Mouse (Mus musculus): Measurements from ENCODE around the gene Rab29.
"Not testable (repeated sequence)": the region's sequence is repeated elsewhere in the genome, so short reads cannot be mapped to it uniquely, and the experiment has no call there.

The Rab29 gene

GRCm38 (mm10) chr1:131867093-131867945 lies at the start of gene Rab29:
Gene Rab29 (plus strand): TSS chr1:131867224.
- peak; percentile 80 to 90 for DNase-seq (ENCODE audit: low spot score in 2 of 2)

DNA sequence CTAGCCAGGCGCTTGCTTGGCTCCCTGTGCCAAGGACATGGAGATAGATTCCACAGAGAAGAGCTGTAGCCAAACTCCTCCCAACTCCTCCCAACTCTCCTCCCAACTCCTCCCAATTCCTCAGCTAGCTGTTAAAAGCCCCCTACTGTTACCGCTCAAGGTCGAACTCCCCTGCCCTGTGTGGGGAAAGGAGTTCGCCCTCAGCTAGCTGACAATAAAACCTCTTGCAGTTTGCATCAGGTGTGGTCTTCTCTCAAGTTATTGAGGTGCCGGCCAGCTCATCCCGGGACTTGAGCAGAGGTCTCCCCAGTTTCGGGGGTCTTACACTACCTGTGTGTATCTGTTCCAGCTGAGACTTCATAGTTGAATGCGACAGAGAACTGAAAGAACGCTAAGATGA lies 46.7 kb upstream of the Rab29 start:
- DNase-seq (ENCODE audit: low spot score in 2 of 2): not testable (repeated sequence)

DNA sequence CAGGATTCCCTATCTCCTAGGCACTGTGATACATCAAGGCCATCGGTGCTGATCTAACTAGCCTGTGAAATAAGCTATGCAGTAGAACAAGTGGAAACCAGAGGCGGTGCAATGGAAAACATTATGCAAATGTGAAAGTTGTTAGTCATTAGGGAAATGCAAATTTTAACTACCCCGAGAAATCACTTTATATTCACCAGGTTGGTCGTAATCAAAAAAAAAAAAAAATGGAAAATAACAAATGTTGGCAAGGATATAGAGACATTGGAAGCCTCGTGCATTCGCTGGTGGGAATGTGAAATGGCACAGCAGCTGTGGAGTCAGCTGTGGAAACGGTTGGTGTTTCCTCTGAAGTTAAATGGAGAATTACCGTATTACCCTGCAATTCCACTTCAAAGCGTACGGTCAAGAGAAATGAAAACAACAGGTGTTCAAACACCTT lies 46.1 kb upstream of the Rab29 start:
- peak in 1 of 2 experiments; percentile 10 for DNase-seq (ENCODE audit: low spot score in 2 of 2)

GRCm38 (mm10) chr1:131822292-131822691 lies 44.7 kb upstream of the Rab29 start:
- DNase-seq (ENCODE audit: low spot score in 2 of 2): no peak

- no peak for DNase-seq (ENCODE audit: low spot score in 2 of 2)
Measured at GRCm38 (mm10) chr1:131822856-131823492, 44.0 kb upstream of the Rab29 start.

GRCm38 (mm10) chr1:131823563-131823962 lies 43.5 kb upstream of the Rab29 start:
- no peak for DNase-seq (ENCODE audit: low spot score in 2 of 2)

DNA sequence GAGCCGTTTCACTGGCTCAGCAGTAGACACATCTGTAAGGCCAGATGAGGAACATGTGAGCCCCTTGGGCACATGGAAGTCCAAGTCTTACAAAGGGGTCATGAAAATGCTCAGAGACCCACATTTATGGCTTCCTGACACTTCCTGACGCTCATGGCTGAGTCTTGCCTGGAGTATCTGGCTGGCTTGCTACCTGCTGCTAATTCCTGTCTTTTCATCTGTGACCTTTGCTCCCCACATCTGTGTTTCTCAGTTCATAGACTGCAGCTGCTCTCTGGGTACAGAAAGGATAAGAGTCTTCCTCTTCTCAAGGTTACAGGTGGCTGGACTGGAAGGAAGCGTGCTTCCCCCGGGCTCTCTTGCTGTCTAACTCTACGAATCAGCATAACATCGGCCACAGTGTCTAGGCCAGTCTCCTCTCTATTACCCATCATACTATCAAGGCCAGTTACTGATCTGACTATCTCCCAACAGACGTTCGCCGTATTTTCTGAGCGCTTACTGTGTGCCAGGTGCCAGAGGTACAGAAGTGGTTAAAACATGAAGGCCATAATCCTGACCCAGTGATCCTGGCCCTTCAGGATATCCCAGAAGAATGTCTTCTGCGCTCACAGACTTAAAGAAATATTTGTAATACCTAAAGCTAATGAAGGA lies 42.4 kb upstream of the Rab29 start:
- no peak for DNase-seq (ENCODE audit: low spot score in 2 of 2)

- DNase-seq (ENCODE audit: low spot score in 2 of 2): peak; percentile 22 to 28
Measured at GRCm38 (mm10) chr1:131827207-131827786, 39.7 kb upstream of the Rab29 start, which contains the start of gene Slc41a1. Gene Slc41a1 (plus strand): TSS chr1:131827493.

DNA sequence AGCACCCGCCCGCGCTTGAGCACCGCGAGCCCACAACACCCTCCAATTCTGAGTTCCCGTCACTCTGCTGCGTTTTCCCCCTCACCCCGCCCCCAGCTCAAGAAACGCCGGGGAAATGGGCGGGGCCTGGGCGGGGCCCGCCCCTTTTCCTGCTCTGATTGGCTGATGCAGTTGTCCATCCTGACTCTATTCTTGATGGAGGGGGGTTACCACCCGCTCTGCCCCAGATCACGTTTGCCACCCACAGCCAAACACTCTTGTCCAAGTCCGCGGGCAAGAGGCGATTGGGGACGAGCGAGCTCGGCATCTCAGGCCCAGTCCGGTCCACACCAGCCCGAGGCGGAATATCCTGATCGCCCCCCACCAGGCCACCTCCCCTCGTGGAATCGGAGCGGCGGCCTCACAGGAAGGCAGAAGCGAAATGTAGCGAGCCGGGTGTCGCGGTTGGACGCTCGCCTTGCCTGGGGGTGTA lies 39.2 kb upstream of the Rab29 start:
- DNase-seq (ENCODE audit: low spot score in 2 of 2): peak; percentile 92 to 95

GRCm38 (mm10) chr1:131828297-131829126 lies 38.5 kb upstream of the Rab29 start:
- peak in 1 of 2 experiments; percentile 43 for DNase-seq (ENCODE audit: low spot score in 2 of 2)

DNA sequence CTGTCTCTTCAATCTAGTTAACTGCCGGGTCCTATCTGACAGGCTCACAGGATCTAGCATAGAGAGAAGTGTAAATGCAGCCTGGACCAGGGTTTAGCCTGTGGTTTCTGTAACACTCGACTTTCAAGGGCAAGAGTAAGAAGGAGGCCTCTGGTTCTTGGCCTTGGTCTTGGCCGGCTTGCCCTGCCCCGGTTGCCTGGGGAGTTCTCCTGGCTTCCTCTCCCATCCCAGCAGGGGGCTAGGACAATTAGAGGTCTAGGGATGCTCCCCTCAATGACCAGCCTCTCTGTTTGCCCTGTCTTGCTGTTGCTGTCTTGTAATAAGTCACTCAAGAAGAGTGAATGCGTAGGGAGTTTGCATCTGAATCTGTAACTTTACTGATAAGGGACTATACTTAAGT lies 37.7 kb upstream of the Rab29 start:
- DNase-seq (ENCODE audit: low spot score in 2 of 2): no peak

GRCm38 (mm10) chr1:131830561-131830960 lies 36.5 kb upstream of the Rab29 start:
- DNase-seq (ENCODE audit: low spot score in 2 of 2): no peak

- DNase-seq (ENCODE audit: low spot score in 2 of 2): no peak
Measured at GRCm38 (mm10) chr1:131830971-131831641, 35.9 kb upstream of the Rab29 start.

DNA sequence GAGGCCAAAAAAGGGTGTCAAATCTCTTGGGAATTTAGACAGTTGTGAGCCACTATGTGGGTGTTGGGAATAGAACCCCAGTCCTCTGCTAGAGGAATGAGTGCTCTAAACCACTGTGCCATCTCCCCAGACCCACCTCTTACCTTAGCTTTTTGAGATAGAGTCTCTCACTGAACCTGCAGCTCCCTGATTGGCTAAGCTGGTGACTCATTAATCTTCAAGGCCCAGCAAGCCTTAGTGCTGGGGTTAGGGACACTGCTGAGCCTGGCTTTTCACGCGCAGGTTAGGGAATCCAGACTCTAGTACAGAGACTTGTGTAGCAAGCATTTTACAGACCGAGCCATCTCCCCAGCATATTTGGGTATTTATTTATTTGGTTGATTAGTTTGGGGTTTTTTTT lies 30.0 kb upstream of the Rab29 start:
- no peak for DNase-seq (ENCODE audit: low spot score in 2 of 2)

DNA sequence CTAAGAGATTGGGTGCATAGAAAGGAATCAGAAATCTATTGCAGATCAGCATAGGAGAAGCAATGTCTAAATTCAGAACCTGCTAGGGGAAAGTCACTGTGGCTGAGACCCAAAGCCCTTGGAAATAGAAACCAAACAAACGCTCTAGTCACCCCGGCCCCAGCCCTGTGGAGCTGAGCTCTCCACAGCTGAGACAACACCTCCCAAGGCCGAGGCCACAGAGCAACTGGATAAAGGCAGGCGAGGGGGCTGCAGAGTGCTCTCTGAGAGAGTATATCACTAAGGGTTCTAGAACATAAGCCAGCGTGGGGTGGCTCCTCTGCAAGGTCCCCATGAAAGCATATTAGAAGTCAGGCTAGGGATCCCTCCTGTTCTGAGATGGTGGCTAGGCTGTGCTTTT lies 28.5 kb upstream of the Rab29 start:
- no peak for DNase-seq (ENCODE audit: low spot score in 2 of 2)

- DNase-seq (ENCODE audit: low spot score in 2 of 2): no peak
Measured at GRCm38 (mm10) chr1:131839279-131839678, 27.7 kb upstream of the Rab29 start.

GRCm38 (mm10) chr1:131842221-131842620 lies 24.8 kb upstream of the Rab29 start:
- DNase-seq (ENCODE audit: low spot score in 2 of 2): no peak

DNA sequence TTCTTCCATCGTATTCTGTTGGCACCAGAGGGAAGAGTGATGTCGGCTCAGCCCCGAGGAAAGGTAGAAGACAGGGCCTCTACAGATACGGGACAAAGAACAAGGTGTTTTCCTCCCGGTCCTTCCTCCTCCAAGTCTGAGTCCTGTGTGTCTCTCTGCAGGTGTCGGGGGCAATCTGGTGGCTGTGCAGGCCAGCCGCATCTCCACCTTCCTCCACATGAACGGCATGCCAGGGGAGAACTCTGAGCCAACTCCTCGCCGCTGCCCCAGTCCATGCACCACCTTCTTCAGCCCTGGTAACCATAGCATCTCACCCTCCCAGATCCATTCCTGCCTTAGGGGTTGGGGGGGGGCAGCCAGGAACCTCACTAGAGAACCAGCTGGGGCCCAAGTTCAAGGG lies 23.3 kb upstream of the Rab29 start:
- no peak for DNase-seq (ENCODE audit: low spot score in 2 of 2)

DNA sequence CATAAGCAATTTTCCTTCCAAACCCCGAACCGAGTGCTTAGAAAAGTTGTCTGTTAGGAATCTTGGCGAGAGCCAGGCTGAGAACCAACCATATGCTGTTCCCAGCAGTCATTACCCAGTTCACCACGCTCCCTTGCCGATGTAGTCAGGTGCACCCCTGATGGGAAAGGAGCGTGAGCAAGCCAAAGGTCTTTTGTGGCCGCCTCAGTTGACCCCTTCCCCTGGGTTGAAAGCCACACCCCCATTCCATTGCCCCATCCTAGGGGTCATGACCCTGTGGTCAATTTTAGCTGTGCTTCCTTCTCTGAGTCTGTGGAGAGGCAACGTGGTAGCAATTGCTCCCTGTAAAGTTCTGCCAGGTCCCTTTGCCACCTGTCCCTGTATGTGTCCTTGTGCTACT lies 22.1 kb upstream of the Rab29 start:
- DNase-seq (ENCODE audit: low spot score in 2 of 2): no peak

GRCm38 (mm10) chr1:131846255-131846654 lies 20.8 kb upstream of the Rab29 start:
- peak; percentile 10 to 47 for DNase-seq (ENCODE audit: low spot score in 2 of 2)
